Mouse (Mus musculus): ENCODE measurements around the gene Scaper. TPM values are rescaled to one million over a fixed set of nuclear protein-coding genes. Genes with fewer than 3 reads are reported as not detected.

The Scaper gene
- polyA plus RNA-seq, 1 experiment from 2014 or later = 6.0 TPM

- 95% methylated on average over 1 of the region's 1 CpGs for WGBS
- H3K4me1 ChIP-seq = peaks cover 14% of the 10 kb centered on the region
- no peak overlapping the region for H3K27ac ChIP-seq
- H3K4me3 ChIP-seq = no peak overlapping the region
- no peaks in the 10 kb centered on the region for H3K9me3 ChIP-seq (replicated peaks)
- H3K27me3 ChIP-seq (ENCODE audit: low read depth, poor library complexity, severe bottlenecking) = peaks cover 20% of the 10 kb centered on the region
- no peaks in the 10 kb centered on the region for H3K36me3 ChIP-seq
- no peak for DNase-seq (ENCODE audit: low spot score)
Measured at GRCm38 (mm10) chr9:55509731-55510130, 428.2 kb downstream of the Scaper start.

GRCm38 (mm10) chr9:55508701-55509100 lies 429.2 kb downstream of the Scaper start:
- Histone ChIP-seq H3K27ac (no peak overlapping the region), H3K27me3 (ENCODE audit: low read depth, poor library complexity, severe bottlenecking) (peaks cover 10% of the 10 kb centered on the region), H3K4me1 (peaks cover 14% of the 10 kb centered on the region), H3K9me3 (replicated peaks) (no peaks in the 10 kb centered on the region), H3K36me3 (no peaks in the 10 kb centered on the region), H3K4me3 (no peak overlapping the region)
- 84% methylated on average over 4 of the region's 4 CpGs for WGBS
- no peak for DNase-seq (ENCODE audit: low spot score)

GRCm38 (mm10) chr9:55507922-55508321 lies 430.0 kb downstream of the Scaper start:
- WGBS = 86% methylated on average over 3 of the region's 3 CpGs
- H3K4me1 ChIP-seq = peaks cover 14% of the 10 kb centered on the region
- no peak overlapping the region for H3K4me3 ChIP-seq
- DNase-seq (ENCODE audit: low spot score) = no peak
- no peaks in the 10 kb centered on the region for H3K9me3 ChIP-seq (replicated peaks)
- H3K27ac ChIP-seq = no peak overlapping the region
- H3K27me3 ChIP-seq (ENCODE audit: low read depth, poor library complexity, severe bottlenecking) = 0 out of 2 replicates have a peak, but pooled peaks cover 3% of the 10 kb centered on the region
- no peaks in the 10 kb centered on the region for H3K36me3 ChIP-seq

Other genes with a start within 250 kb of the Scaper start
- gene 4930563M21Rik, start 72.4 kb upstream of the Scaper start, polyA plus RNA-seq (2016; fragmentation: Nextera tagmentation; extraction: Ambion mirVana) = not detected in 2 replicates
- gene Rcn2, start 103.7 kb upstream of the Scaper start, polyA plus RNA-seq (2016; fragmentation: Nextera tagmentation; extraction: Ambion mirVana) = 243 and 274 TPM in 2 replicates
- gene Pstpip1, start 151.8 kb upstream of the Scaper start, polyA plus RNA-seq (2016; fragmentation: Nextera tagmentation; extraction: Ambion mirVana) = 0.64 and 0.90 TPM in 2 replicates
- gene Tspan3, start 227.4 kb upstream of the Scaper start, polyA plus RNA-seq (2016; fragmentation: Nextera tagmentation; extraction: Ambion mirVana) = 410 and 450 TPM in 2 replicates

Data from limb, embryonic 10.5 days (tissue).